Mouse (Mus musculus) MEL (cell line): Measurements from ENCODE around the gene Ntrk3. TPM values are rescaled to one million over a fixed set of nuclear protein-coding genes. Genes with fewer than 3 reads are reported as not detected.

Experiments
- DNase-seq: peaks from one replicate; pipeline ENCODE4 v3.0.0; 2011; ENCODE audit warnings: low read depth, low spot score
- H3K27ac ChIP-seq: 2 replicates; pipeline ENCODE4 v1.5.1; 2012; ENCODE audit warnings: low read depth, mild to moderate bottlenecking, control low read depth, low read length, moderate library complexity; ENCODE audit not compliant: control insufficient read depth
- H3K27me3 ChIP-seq, 2 experiments: fragments of 150-350 bp in 1 of 2; sonication (generic) in 1 of 2; 2 replicates each; pipeline ENCODE4 v1.6.1; 2012; ENCODE audit warnings: low read length in 2 of 2, mild to moderate bottlenecking in 2 of 2, improper control_type of control experiment in 1 of 2, moderate library complexity in 1 of 2; ENCODE audit not compliant: insufficient read depth in 2 of 2, control insufficient read depth in 1 of 2
- H3K36me3 ChIP-seq, 2 experiments: 2 replicates each; pipeline ENCODE4 v1.6.1; 2012 to 2014; ENCODE audit warnings: low read length in 2 of 2, improper control_type of control experiment in 1 of 2, inconsistent platforms in 1 of 2, mild to moderate bottlenecking in 1 of 2; ENCODE audit not compliant: insufficient read depth in 2 of 2, control insufficient read depth in 1 of 2
- H3K4me1 ChIP-seq, 2 experiments: fragments of 150-350 bp in 1 of 2; sonication (generic) in 1 of 2; 2 replicates each; pipeline ENCODE4 v1.6.1; 2012; ENCODE audit warnings: low read length in 2 of 2, improper control_type of control experiment in 1 of 2, mild to moderate bottlenecking in 1 of 2; ENCODE audit not compliant: insufficient read depth in 2 of 2, control insufficient read depth in 1 of 2
- H3K4me3 ChIP-seq, 2 experiments: fragments of 150-350 bp in 1 of 2; sonication (generic) in 1 of 2; 2 replicates each; pipeline ENCODE4 v1.5.1; 2012; ENCODE audit warnings: low read depth in 2 of 2, low read length in 2 of 2, mild to moderate bottlenecking in 2 of 2, moderate library complexity in 2 of 2, control low read depth in 1 of 2, improper control_type of control experiment in 1 of 2; ENCODE audit not compliant: control insufficient read depth in 1 of 2, insufficient read depth in 1 of 2
- H3K79me2 ChIP-seq: 2 replicates; pipeline ENCODE4 v1.6.1; 2012; ENCODE audit warnings: mild to moderate bottlenecking, low read length, moderate library complexity; ENCODE audit not compliant: control insufficient read depth, poor library complexity, insufficient read depth
- H3K9ac ChIP-seq: 2 replicates; pipeline ENCODE4 v1.6.1; 2012; ENCODE audit warnings: low read depth, mild to moderate bottlenecking, control low read depth, low read length, moderate library complexity; ENCODE audit not compliant: control insufficient read depth, poor library complexity, severe bottlenecking
- H3K9me3 ChIP-seq: fragments of 150-350 bp; sonication (generic); replicated peaks from 2 replicates; pipeline ENCODE4 v1.6.1; 2012; ENCODE audit warnings: mild to moderate bottlenecking, low read length, improper control_type of control experiment, moderate library complexity; ENCODE audit not compliant: insufficient read depth
- BHLHE40 ChIP-seq: IDR thresholded peaks from 2 replicates; pipeline ENCODE4 v1.6.1; 2012; ENCODE audit warnings: low read depth, mild to moderate bottlenecking, inconsistent platforms, low read length, improper control_type of control experiment, borderline replicate concordance
- GABPA ChIP-seq: IDR thresholded peaks from 2 replicates; pipeline ENCODE4 v1.6.1; 2012; ENCODE audit warnings: low read depth, mild to moderate bottlenecking, inconsistent platforms, low read length, improper control_type of control experiment, moderate library complexity
- HCFC1 ChIP-seq: IDR thresholded peaks from 2 replicates; pipeline ENCODE4 v1.6.1; 2012; ENCODE audit warnings: low read depth, mild to moderate bottlenecking, inconsistent platforms, low read length, improper control_type of control experiment, moderate library complexity
- JUND ChIP-seq: IDR thresholded peaks from 2 replicates; pipeline ENCODE4 v1.6.1; 2011; ENCODE audit warnings: low read depth, mild to moderate bottlenecking, improper control_type of control experiment, low read length
- KAT2A ChIP-seq: conservative IDR thresholded peaks from 2 replicates; pipeline ENCODE4 v1.6.1; 2012; ENCODE audit warnings: low read depth, low read length, improper control_type of control experiment, inconsistent platforms
- MXI1 ChIP-seq: IDR thresholded peaks from 2 replicates; pipeline ENCODE4 v1.6.1; 2011; ENCODE audit warnings: mild to moderate bottlenecking, low read depth, low read length, improper control_type of control experiment
- MYC ChIP-seq: IDR thresholded peaks from 2 replicates; pipeline ENCODE4 v1.6.1; 2011; ENCODE audit warnings: low read depth, mild to moderate bottlenecking, low read length, improper control_type of control experiment, moderate library complexity
- NRF1 ChIP-seq: IDR thresholded peaks from 2 replicates; pipeline ENCODE4 v1.6.1; 2014; ENCODE audit warnings: low read depth, mild to moderate bottlenecking, inconsistent platforms, low read length, improper control_type of control experiment, moderate library complexity; ENCODE audit not compliant: poor library complexity, insufficient read depth, severe bottlenecking
- POLR2AphosphoS2 ChIP-seq: IDR thresholded peaks from 2 replicates; pipeline ENCODE4 v1.6.1; 2011; ENCODE audit warnings: low read length, improper control_type of control experiment
- RCOR1 ChIP-seq: IDR thresholded peaks from 2 replicates; pipeline ENCODE4 v1.6.1; 2012; ENCODE audit warnings: low read depth, mild to moderate bottlenecking, inconsistent platforms, low read length, improper control_type of control experiment
- SIN3A ChIP-seq: IDR thresholded peaks from 2 replicates; pipeline ENCODE4 v1.6.1; 2012; ENCODE audit warnings: low read length, improper control_type of control experiment, inconsistent platforms
- SMC3 ChIP-seq: IDR thresholded peaks from 2 replicates; pipeline ENCODE4 v1.6.1; 2011; ENCODE audit warnings: low read depth, low read length, improper control_type of control experiment
- UBTF ChIP-seq: IDR thresholded peaks from 2 replicates; pipeline ENCODE4 v1.6.1; 2012; ENCODE audit warnings: low read depth, mild to moderate bottlenecking, inconsistent platforms, low read length, improper control_type of control experiment, moderate library complexity, borderline replicate concordance; ENCODE audit not compliant: insufficient read depth
- USF1 ChIP-seq: IDR thresholded peaks from 2 replicates; pipeline ENCODE4 v1.6.1; 2014; ENCODE audit warnings: low read depth, mild to moderate bottlenecking, inconsistent platforms, low read length, improper control_type of control experiment, moderate library complexity
- USF2 ChIP-seq, 2 experiments: IDR thresholded peaks; 2 replicates each; pipeline ENCODE4 v1.6.1; 2011 to 2012; ENCODE audit warnings: improper control_type of control experiment in 2 of 2, low read length in 2 of 2, borderline replicate concordance in 1 of 2, inconsistent platforms in 1 of 2, low read depth in 1 of 2, mild to moderate bottlenecking in 1 of 2; ENCODE audit not compliant: insufficient read depth in 1 of 2
- ZMIZ1 ChIP-seq: IDR thresholded peaks from 2 replicates; pipeline ENCODE4 v1.6.1; 2012; ENCODE audit warnings: low read depth, mild to moderate bottlenecking, inconsistent platforms, low read length, improper control_type of control experiment, moderate library complexity
- ZNF384 ChIP-seq: IDR thresholded peaks from 2 replicates; pipeline ENCODE4 v1.6.1; 2012; ENCODE audit warnings: low read depth, mild to moderate bottlenecking, inconsistent platforms, low read length, improper control_type of control experiment
- polyA plus RNA-seq, 2 experiments: library from polyadenylated mRNA; stranded (reverse) in 1 of 2; unstranded in 1 of 2; fragments of >175 nt in 1 of 2; fragments of >200 nt in 1 of 2; gene quantifications; 2 replicates each; pipeline versions ENCODE4 v1.2.1 to v1.2.4; 2012; ENCODE audit warnings: low replicate concordance in 2 of 2, low read depth in 1 of 2; ENCODE audit not compliant: insufficient read length in 2 of 2, insufficient read depth in 1 of 2, missing spikeins in 1 of 2
- total RNA-seq: library from RNA; depleted of rRNA; stranded (reverse); fragments of 300-350 nt; gene quantifications from 2 replicates; pipeline ENCODE4 v1.2.3, GENCODE M21; 2012

Gene Ntrk3
- total and polyA plus RNA-seq, 3 experiments, result 0.04 TPM; not detected in 2

- Histone ChIP-seq H3K4me1 (no peaks in the 10 kb centered on the region), H3K4me3 (no peak overlapping the region), H3K36me3 (no peaks in the 10 kb centered on the region), H3K27me3 (no peaks in the 10 kb centered on the region), H3K27ac (no peak overlapping the region), H3K9me3 (no peaks in the 10 kb centered on the region), H3K9ac (no peak overlapping the region), H3K79me2 (no peaks in the 10 kb centered on the region)
- no peak for DNase-seq
- TF ChIP-seq ZNF384 (no peak), GABPA (no peak), MXI1 (no peak), USF1 (no peak), KAT2A (no peak), NRF1 (no peak), UBTF (no peak), USF2 (IDR thresholded peaks at IDR 0.05; ENCODE audit: borderline replicate concordance in 1 of 2, insufficient read depth in 1 of 2, low read depth in 1 of 2, low read length in 2 of 2) (no peak)
These were observed 470.3 kb downstream of the Ntrk3 start for GRCm38 (mm10) chr7:78267461-78268007.

GRCm38 (mm10) chr7:78264432-78265002, 473.3 kb downstream of the Ntrk3 start:
- Histone ChIP-seq H3K36me3 (no peaks in the 10 kb centered on the region), H3K9me3 (no peaks in the 10 kb centered on the region), H3K4me3 (no peak overlapping the region), H3K4me1 (no peaks in the 10 kb centered on the region), H3K79me2 (no peaks in the 10 kb centered on the region), H3K27ac (no peak overlapping the region), H3K27me3 (no peaks in the 10 kb centered on the region), H3K9ac (no peak overlapping the region)
- DNase-seq, result no peak
- TF ChIP-seq SMC3 (no peak), SIN3A (no peak), JUND (no peak), ZMIZ1 (no peak), BHLHE40 (no peak), RCOR1 (no peak), POLR2AphosphoS2 (no peak), MYC (no peak), HCFC1 (no peak)
